Mouse (Mus musculus): ENCODE data around the gene Aurka.

DNA sequence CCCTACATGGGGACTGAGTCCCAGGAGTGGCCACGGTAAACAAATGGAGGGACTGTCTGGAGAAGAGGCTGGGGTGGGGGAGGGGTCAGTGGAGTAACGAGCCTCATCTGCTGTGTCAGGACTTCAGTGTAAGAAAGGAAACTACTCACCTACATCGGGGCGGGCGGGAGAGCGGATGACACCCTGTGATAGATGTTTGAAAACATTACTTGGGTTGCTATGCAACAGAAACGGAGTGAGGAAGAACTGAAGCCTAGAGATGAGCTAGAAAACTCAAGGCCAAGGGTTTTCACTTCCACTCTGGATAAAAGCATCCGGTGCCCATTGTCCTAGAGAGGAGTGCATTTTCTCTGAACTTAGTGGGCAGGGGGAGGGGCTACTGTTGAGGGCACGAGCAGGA is 29.6 kb upstream of the Aurka start:
- TF ChIP-seq MAX (IDR thresholded peaks at IDR 0.05) (no peak), CTCF (IDR thresholded peaks at IDR 0.05; ENCODE audit: control insufficient read depth, insufficient read depth, insufficient read length) (no peak), MYOD1 (IDR thresholded peaks at IDR 0.05; ENCODE audit: control insufficient read depth, insufficient read length, low read depth) (no peak), USF1 (IDR thresholded peaks at IDR 0.05; ENCODE audit: low read depth) (no peak), MYOG (IDR thresholded peaks at IDR 0.05; ENCODE audit: control insufficient read depth, extremely low read depth, insufficient read length) (no peak)
